Mouse (Mus musculus): Measurements from ENCODE around the gene Mxi1.

DNA sequence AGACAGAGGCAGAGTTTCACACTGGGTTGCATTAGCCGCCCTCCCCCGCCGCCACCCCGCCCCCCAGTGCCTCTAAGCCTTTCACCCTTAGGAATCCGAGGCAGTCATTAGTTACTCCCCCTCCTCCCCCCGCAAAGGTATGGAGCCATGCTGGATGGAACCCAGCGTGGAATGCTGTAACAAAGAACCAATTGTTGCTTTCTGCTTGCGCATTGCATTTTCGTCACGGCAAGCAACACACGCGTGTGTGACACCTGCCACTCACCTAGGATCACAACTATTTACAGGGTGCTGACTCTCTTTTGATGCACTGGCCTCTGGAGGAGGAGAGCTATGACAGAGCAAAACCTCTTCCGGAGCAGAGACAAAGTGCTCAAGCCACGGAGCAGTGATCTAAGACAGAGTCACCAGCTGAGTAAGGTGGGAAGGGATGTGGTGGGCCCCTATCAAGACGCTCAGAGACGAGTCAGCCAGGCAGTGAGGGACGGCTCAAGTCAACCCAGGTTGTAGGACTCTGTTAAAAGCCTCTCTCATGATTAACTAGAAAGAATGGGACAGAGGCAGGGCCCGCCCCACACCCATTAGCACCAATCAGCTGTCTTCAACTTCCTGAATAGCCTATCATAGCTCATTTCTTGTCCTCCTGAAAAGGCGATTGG is 110.7 kb downstream of the Mxi1 start:
- no peak for TF ChIP-seq CTCF (conservative IDR thresholded peaks at IDR 0.05; ENCODE audit: low read length)
- no peak for TF ChIP-seq NANOG (IDR thresholded peaks at IDR 0.05; ENCODE audit: borderline replicate concordance, low read length)
